Mouse (Mus musculus): Measurements from ENCODE around the gene Frrs1l. TPM values are rescaled to one million over a fixed set of nuclear protein-coding genes. Genes with fewer than 3 reads are reported as not detected.

Frrs1l gene
- total RNA-seq, 2 experiments from 2014 or later: 0.03 TPM; not detected in 1

- intact Hi-C loops (cut with DNase I): no loop called here
- Histone ChIP-seq H3K4me3 (no peak overlapping the region), H3K27ac (peak overlapping the region; percentile 84)
- no peak for DNase-seq
- TF ChIP-seq CTCF (IDR thresholded peaks at IDR 0.05): no peak
Observed at GRCm38 (mm10) chr4:56932096-56932495, 58.1 kb downstream of the Frrs1l start.

DNA sequence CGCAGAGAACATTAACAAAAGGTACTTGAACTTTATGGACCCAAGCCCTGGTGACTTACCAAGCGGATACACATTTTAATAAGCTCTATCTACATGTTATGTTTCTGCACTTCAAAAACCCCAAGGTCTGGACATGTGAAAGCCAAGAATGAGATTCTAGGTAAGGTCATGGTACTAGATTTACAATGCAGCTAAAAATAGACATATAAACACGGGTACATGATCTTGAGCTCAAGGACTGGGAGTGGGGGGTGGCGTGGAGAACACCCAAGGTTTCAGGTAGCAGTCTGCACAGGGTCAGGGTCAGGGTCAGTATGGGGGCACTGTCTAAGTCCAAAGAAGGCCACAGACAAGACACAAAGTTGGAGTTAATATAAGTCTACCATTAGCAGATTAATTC lies 59.9 kb downstream of the Frrs1l start:
- intact Hi-C loops (cut with DNase I): no loop called here
- TF ChIP-seq CTCF (IDR thresholded peaks at IDR 0.05): no peak
- DNase-seq: peak; percentile 56
- no peak overlapping the region for H3K4me3 ChIP-seq
- H3K27ac ChIP-seq: peak overlapping the region; percentile 84

DNA sequence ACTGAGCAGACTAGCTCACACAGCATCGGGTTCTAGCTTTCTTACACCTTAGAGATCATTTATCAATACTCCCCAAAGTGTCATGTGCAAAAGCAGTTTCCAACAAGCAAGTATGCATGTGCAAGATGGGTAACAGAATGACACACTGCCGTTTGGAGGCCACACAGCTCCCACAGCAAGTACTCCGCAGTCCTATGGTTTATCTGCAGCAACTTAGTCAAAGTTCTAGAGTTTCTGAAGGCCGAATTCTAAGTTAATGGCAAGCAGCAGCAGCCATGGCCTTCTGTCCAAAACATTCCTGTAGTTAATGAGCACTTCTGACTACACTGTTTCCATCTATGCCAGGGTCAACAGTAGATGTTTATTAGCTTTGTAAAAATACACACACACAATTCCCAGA lies 63.2 kb downstream of the Frrs1l start:
- no peak for DNase-seq
- intact Hi-C loops (cut with DNase I): no loop called here
- no peak for TF ChIP-seq CTCF (IDR thresholded peaks at IDR 0.05)
- Histone ChIP-seq H3K4me3 (no peak overlapping the region), H3K27ac (peak overlapping the region; percentile 84)

- Histone ChIP-seq H3K27ac (no peak overlapping the region), H3K4me3 (no peak overlapping the region)
- DNase-seq: no peak
- intact Hi-C loops (cut with DNase I): loop anchor here (5.0 kb wide), 1 partner anchor 40 kb away; no protein-coding TSS in a partner anchor
- no peak for TF ChIP-seq CTCF (IDR thresholded peaks at IDR 0.05)
Observed at GRCm38 (mm10) chr4:56922229-56922628, 68.0 kb downstream of the Frrs1l start.

GRCm38 (mm10) chr4:56915732-56916325 lies 74.4 kb downstream of the Frrs1l start:
- Histone ChIP-seq H3K27ac (no peak overlapping the region), H3K4me3 (no peak overlapping the region)
- TF ChIP-seq CTCF (IDR thresholded peaks at IDR 0.05): no peak
- DNase-seq: no peak
- intact Hi-C loops (cut with DNase I): no loop called here

DNA sequence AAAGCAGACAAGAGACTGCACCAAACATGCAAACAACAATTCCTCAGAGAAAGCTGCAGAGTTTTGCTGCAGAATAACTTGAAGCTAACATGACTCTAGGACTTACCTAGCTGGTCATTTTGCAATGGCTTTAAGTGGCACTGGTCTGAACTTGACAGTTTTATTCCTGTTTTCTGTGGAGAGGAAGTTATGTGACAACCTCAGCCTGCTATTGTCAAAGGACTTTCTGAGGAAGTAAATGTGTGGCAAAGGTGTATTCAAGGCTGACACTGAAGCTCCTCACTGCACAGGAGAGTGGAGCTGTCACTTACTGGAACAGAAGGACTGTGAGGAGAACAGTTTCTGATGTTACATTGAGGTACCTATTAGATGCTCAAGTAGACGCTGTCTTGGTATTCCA lies 75.4 kb downstream of the Frrs1l start:
- Histone ChIP-seq H3K4me3 (no peak overlapping the region), H3K27ac (no peak overlapping the region)
- TF ChIP-seq CTCF (IDR thresholded peaks at IDR 0.05): no peak
- no peak for DNase-seq
- intact Hi-C loops (cut with DNase I): no loop called here

GRCm38 (mm10) chr4:56914338-56914737 lies 75.9 kb downstream of the Frrs1l start:
- intact Hi-C loops (cut with DNase I): no loop called here

GRCm38 (mm10) chr4:56912382-56913001 lies 77.7 kb downstream of the Frrs1l start:
- no peak for DNase-seq
- Histone ChIP-seq H3K27ac (no peak overlapping the region), H3K4me3 (no peak overlapping the region)
- intact Hi-C loops (cut with DNase I): no loop called here
- no peak for TF ChIP-seq CTCF (IDR thresholded peaks at IDR 0.05)

More at GRCm38 (mm10) chr4:56914338-56914737, 75.9 kb downstream of the Frrs1l start:
- Histone ChIP-seq H3K27ac (no peak overlapping the region), H3K4me3 (no peak overlapping the region)
- no peak for DNase-seq
- TF ChIP-seq CTCF (IDR thresholded peaks at IDR 0.05): no peak

GRCm38 (mm10) chr4:56909568-56909967 lies 80.6 kb downstream of the Frrs1l start:
- DNase-seq: no peak
- intact Hi-C loops (cut with DNase I): no loop called here
- no peak for TF ChIP-seq CTCF (IDR thresholded peaks at IDR 0.05)
- H3K4me3 ChIP-seq: no peak overlapping the region
- no peak overlapping the region for H3K27ac ChIP-seq

- Histone ChIP-seq H3K4me3 (no peak overlapping the region), H3K27ac (no peak overlapping the region)
- no peak for TF ChIP-seq CTCF (IDR thresholded peaks at IDR 0.05)
- intact Hi-C loops (cut with DNase I): no loop called here
- DNase-seq: no peak
Observed at GRCm38 (mm10) chr4:56907671-56908070, 82.5 kb downstream of the Frrs1l start.

Other genes with a start within 250 kb of the Frrs1l start
- gene Actl7b, start 248.9 kb downstream of the Frrs1l start, total RNA-seq (2021): not detected
- not detected for gene Actl7a, start 247.0 kb downstream of the Frrs1l start, total RNA-seq (2021)
- gene Elp1, start 188.1 kb downstream of the Frrs1l start, total RNA-seq (2021): 10 to 100 TPM; 21.2 to 27.4 TPM
- gene Fam206a, start 188.0 kb downstream of the Frrs1l start, total RNA-seq (2021): 1 to 10 TPM; 1.6 to 2.0 TPM
- 10 to 100 TPM in 1 of 2 experiments, 1 to 10 TPM in 1; 9.0 to 12.6 TPM for gene Ctnnal1, start 125.2 kb downstream of the Frrs1l start, total RNA-seq (2021)
- gene Tmem245, start 43.0 kb downstream of the Frrs1l start, total RNA-seq (2021): 10 to 100 TPM; 18.0 to 24.6 TPM
- 1 to 10 TPM; 2.5 to 3.1 TPM for gene Epb41l4b, start 153.0 kb upstream of the Frrs1l start, total RNA-seq (2021)

All from gastrocnemius, adult 2 months (tissue).